Mouse (Mus musculus): ENCODE measurements at regions not wholly inside any gene's neighbourhood (a gene's known extent, or its start where the extent isn't known, plus 50 kb on each side); places are given as distances from the start of the nearest gene placed in this dataset.

DNA sequence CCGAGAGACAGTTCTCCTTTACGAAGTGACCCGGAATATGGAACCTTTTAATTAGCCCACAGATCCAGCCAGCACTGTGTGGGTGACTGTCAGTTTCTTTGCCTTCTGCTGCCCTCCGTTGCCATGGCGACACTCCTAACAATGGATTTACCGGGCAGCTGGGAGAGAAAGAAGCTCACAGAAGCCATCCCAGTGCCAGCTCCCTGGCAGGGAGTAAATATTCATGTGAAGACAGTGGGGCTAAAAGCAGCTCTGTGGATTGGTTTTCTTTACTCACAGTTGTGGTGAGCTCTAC, 131.3 kb downstream of the Med10 start:
- no peak for ATAC-seq
- H3K4me1 ChIP-seq (ENCODE audit: insufficient read depth, low read depth, low read length), result no peaks in the 10 kb centered on the region
- no peak overlapping the region for H3K4me3 ChIP-seq (ENCODE audit: low read depth, low read length)
- no peak for DNase-seq (ENCODE audit: low spot score)
- H3K36me3 ChIP-seq (ENCODE audit: insufficient read depth, low read length), result no peaks in the 10 kb centered on the region
- H3K9ac ChIP-seq (replicated peaks; ENCODE audit: low read depth), result no peak overlapping the region
- H3K9me3 ChIP-seq (ENCODE audit: low read length), result no peaks in the 10 kb centered on the region
- 72% methylated on average over 6 of the region's 6 CpGs for WGBS
- H3K27me3 ChIP-seq (replicated peaks; ENCODE audit: insufficient read depth, low read length), result no peaks in the 10 kb centered on the region
- H3K27ac ChIP-seq (ENCODE audit: low read length), result no peak overlapping the region
- H3K4me2 ChIP-seq (replicated peaks; ENCODE audit: low read depth, low read length), result no peak overlapping the region
- no peak for TF ChIP-seq CTCF (IDR thresholded peaks at IDR 0.05)
- TF ChIP-seq EP300 (IDR thresholded peaks at IDR 0.05), result no peak

DNA sequence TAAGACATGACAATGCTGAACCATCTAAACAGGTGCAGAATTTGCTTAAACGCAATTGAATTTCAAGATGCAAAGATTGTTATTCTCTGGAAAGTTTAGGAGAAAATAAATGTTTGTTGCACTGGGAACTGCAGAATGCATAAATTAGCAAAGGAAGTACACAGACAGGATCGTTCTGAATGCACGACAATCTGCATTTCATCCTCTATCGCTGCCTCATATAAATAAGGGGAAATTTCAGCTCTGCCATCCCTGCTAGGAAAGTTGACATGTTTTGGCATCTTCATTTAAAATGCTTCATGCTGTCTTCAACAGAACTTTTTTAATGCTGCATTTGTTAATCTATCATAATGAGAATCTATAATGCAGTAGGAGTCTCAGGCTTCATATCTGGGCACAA, 137.6 kb downstream of the Med10 start:
- 85% methylated on average over 4 of the region's 4 CpGs for WGBS
- Histone ChIP-seq H3K4me1 (ENCODE audit: insufficient read depth, low read depth, low read length) (no peaks in the 10 kb centered on the region), H3K9ac (replicated peaks; ENCODE audit: low read depth) (no peak overlapping the region), H3K4me3 (ENCODE audit: low read depth, low read length) (no peak overlapping the region), H3K4me2 (replicated peaks; ENCODE audit: low read depth, low read length) (no peak overlapping the region), H3K27ac (ENCODE audit: low read length) (no peak overlapping the region), H3K36me3 (ENCODE audit: insufficient read depth, low read length) (no peaks in the 10 kb centered on the region), H3K9me3 (ENCODE audit: low read length) (no peaks in the 10 kb centered on the region), H3K27me3 (replicated peaks; ENCODE audit: insufficient read depth, low read length) (no peaks in the 10 kb centered on the region)
- ATAC-seq (no peak), DNase-seq (ENCODE audit: low spot score) (no peak)
- TF ChIP-seq EP300 (IDR thresholded peaks at IDR 0.05) (no peak), CTCF (IDR thresholded peaks at IDR 0.05) (no peak)

DNA sequence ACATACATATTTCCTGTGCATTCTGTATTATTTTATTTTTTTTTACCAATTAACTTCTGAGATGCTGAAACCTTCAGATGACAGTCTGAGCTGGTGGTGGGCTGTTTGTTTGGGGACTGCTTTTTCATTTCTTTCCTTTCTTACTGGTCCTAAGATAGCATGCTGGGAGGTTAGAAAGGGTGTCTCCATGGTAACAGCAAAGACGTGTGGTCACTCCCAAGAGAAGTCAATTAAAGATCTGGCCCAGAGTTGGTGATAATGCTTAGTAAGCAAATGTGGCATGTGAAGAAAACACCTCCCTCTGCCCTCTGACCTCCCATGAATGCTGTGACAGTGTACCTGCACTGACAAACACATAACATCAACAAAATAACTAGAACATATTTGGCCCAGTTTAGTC, 142.5 kb downstream of the Med10 start:
- Histone ChIP-seq H3K36me3 (ENCODE audit: insufficient read depth, low read length) (no peaks in the 10 kb centered on the region), H3K27me3 (replicated peaks; ENCODE audit: insufficient read depth, low read length) (no peaks in the 10 kb centered on the region), H3K4me2 (replicated peaks; ENCODE audit: low read depth, low read length) (no peak overlapping the region), H3K4me1 (ENCODE audit: insufficient read depth, low read depth, low read length) (no peaks in the 10 kb centered on the region), H3K9me3 (ENCODE audit: low read length) (no peaks in the 10 kb centered on the region), H3K4me3 (ENCODE audit: low read depth, low read length) (no peak overlapping the region), H3K27ac (ENCODE audit: low read length) (no peak overlapping the region), H3K9ac (replicated peaks; ENCODE audit: low read depth) (no peak overlapping the region)
- DNase-seq (ENCODE audit: low spot score) (no peak), ATAC-seq (no peak)
- TF ChIP-seq CTCF (IDR thresholded peaks at IDR 0.05) (no peak), EP300 (IDR thresholded peaks at IDR 0.05) (no peak)
- WGBS, result 3% methylated on average over 1 of the region's 1 CpGs

DNA sequence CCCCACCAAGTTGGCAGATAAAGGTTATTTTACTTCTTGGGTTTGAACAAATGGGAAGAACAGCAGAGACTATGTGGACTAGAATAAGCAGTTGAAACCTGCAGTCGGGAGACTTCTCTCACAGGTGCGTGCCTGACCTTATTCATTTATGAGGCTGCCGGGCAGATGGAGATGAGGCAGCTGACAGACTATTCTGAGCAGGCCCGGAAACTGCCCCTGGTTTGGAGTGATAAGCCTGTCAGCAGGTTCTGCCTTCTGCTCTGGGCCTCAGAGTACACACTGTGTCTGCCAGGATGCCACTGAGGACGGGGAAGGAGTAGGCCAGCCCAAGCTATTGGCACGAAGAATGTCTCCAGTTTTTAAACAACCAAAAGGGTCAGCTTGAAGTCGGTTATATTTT, 144.4 kb downstream of the Med10 start:
- H3K36me3 ChIP-seq (ENCODE audit: insufficient read depth, low read length), result no peaks in the 10 kb centered on the region
- no peak for ATAC-seq
- TF ChIP-seq EP300 (IDR thresholded peaks at IDR 0.05), result no peak
- no peak for TF ChIP-seq CTCF (IDR thresholded peaks at IDR 0.05)
- no peak for DNase-seq (ENCODE audit: low spot score)
- no peaks in the 10 kb centered on the region for H3K27me3 ChIP-seq (replicated peaks; ENCODE audit: insufficient read depth, low read length)
- no peaks in the 10 kb centered on the region for H3K4me1 ChIP-seq (ENCODE audit: insufficient read depth, low read depth, low read length)
- H3K9ac ChIP-seq (replicated peaks; ENCODE audit: low read depth), result no peak overlapping the region
- H3K27ac ChIP-seq (ENCODE audit: low read length), result no peak overlapping the region
- H3K9me3 ChIP-seq (ENCODE audit: low read length), result no peaks in the 10 kb centered on the region
- H3K4me2 ChIP-seq (replicated peaks; ENCODE audit: low read depth, low read length), result no peak overlapping the region
- no peak overlapping the region for H3K4me3 ChIP-seq (ENCODE audit: low read depth, low read length)
- WGBS, result 57% methylated on average over 7 of the region's 7 CpGs

DNA sequence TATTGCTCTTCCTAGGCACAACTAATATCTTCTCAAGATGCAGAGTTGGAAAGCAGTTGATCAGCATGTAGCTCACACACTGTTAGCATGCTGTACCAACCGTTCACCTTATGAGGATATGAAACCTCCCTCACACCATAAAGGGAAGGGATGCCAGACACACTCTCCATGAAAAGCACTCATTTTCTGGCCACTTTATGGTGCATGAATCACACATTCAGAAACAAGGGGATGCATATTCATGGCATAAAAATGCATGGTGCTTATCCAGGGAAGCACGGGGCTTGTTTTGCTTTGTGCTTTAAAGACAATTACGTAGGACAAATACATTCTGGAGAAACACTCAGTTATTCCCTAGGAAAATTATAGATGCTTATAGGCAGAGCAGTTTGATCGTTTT, 149.9 kb downstream of the Med10 start:
- DNase-seq (ENCODE audit: low spot score) (no peak), ATAC-seq (no peak)
- no peaks in the 10 kb centered on the region for H3K36me3 ChIP-seq (ENCODE audit: insufficient read depth, low read length)
- H3K9me3 ChIP-seq (ENCODE audit: low read length), result no peaks in the 10 kb centered on the region
- WGBS, result 78% methylated on average over 4 of the region's 4 CpGs
- no peak overlapping the region for H3K4me2 ChIP-seq (replicated peaks; ENCODE audit: low read depth, low read length)
- H3K4me3 ChIP-seq (ENCODE audit: low read depth, low read length), result no peak overlapping the region
- H3K4me1 ChIP-seq (ENCODE audit: insufficient read depth, low read depth, low read length), result no peaks in the 10 kb centered on the region
- no peak overlapping the region for H3K9ac ChIP-seq (replicated peaks; ENCODE audit: low read depth)
- no peak overlapping the region for H3K27ac ChIP-seq (ENCODE audit: low read length)
- H3K27me3 ChIP-seq (replicated peaks; ENCODE audit: insufficient read depth, low read length), result no peaks in the 10 kb centered on the region
- no peak for TF ChIP-seq EP300 (IDR thresholded peaks at IDR 0.05)
- TF ChIP-seq CTCF (IDR thresholded peaks at IDR 0.05), result no peak

DNA sequence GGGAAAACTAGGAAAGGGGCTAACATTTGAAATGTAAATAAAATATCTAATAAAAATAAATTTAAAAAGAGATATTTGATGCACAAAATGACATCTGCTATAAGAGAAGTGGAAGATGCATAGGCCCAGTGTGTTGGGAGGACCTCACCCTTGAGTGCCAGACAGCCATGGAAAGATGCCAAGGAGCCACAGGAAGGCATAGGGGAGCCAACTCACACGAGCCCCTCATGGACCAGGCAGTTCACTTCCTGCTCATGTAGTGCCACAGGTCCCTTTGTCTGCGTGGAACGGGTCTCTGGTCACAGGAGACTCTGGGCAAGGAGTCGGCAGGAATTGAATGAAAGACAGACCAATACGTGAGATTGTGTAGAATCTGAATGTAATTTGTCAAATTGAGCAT, 152.0 kb downstream of the Med10 start:
- Histone ChIP-seq H3K4me3 (ENCODE audit: low read depth, low read length) (no peak overlapping the region), H3K36me3 (ENCODE audit: insufficient read depth, low read length) (no peaks in the 10 kb centered on the region), H3K4me1 (ENCODE audit: insufficient read depth, low read depth, low read length) (no peaks in the 10 kb centered on the region), H3K9ac (replicated peaks; ENCODE audit: low read depth) (no peak overlapping the region), H3K27me3 (replicated peaks; ENCODE audit: insufficient read depth, low read length) (no peaks in the 10 kb centered on the region), H3K27ac (ENCODE audit: low read length) (no peak overlapping the region), H3K4me2 (replicated peaks; ENCODE audit: low read depth, low read length) (no peak overlapping the region), H3K9me3 (ENCODE audit: low read length) (no peaks in the 10 kb centered on the region)
- DNase-seq (ENCODE audit: low spot score) (no peak), ATAC-seq (no peak)
- 58% methylated on average over 5 of the region's 5 CpGs for WGBS
- TF ChIP-seq CTCF (IDR thresholded peaks at IDR 0.05) (no peak), EP300 (IDR thresholded peaks at IDR 0.05) (no peak)

DNA sequence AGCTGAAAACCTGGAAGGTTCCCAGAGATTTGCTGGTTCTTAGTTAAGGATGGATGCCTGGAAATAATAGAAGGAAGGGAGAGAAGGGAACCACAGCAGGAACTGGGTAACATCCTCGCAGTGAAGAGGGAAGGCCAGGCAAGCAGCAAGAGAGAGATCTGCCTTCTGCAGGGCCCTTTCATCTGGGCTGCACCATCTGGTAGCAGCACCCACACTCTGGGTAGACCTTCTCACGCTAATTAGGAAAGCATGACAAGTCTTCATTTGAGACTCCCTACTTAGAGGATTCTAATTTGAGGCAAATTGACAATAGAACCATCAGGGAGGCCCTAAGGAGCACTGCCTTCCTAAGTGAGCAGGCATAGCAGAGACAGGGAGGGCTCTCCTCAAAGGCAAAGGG, 153.3 kb downstream of the Med10 start:
- Histone ChIP-seq H3K36me3 (ENCODE audit: insufficient read depth, low read length) (no peaks in the 10 kb centered on the region), H3K9ac (replicated peaks; ENCODE audit: low read depth) (no peak overlapping the region), H3K27ac (ENCODE audit: low read length) (no peak overlapping the region), H3K9me3 (ENCODE audit: low read length) (no peaks in the 10 kb centered on the region), H3K4me1 (ENCODE audit: insufficient read depth, low read depth, low read length) (no peaks in the 10 kb centered on the region), H3K27me3 (replicated peaks; ENCODE audit: insufficient read depth, low read length) (no peaks in the 10 kb centered on the region), H3K4me2 (replicated peaks; ENCODE audit: low read depth, low read length) (no peak overlapping the region), H3K4me3 (ENCODE audit: low read depth, low read length) (no peak overlapping the region)
- 72% methylated on average over 2 of the region's 2 CpGs for WGBS
- DNase-seq (ENCODE audit: low spot score) (no peak), ATAC-seq (no peak)
- TF ChIP-seq CTCF (IDR thresholded peaks at IDR 0.05), result no peak
- no peak for TF ChIP-seq EP300 (IDR thresholded peaks at IDR 0.05)

All from lung, postnatal 0 days (tissue).